Mouse (Mus musculus) embryonic facial prominence, embryonic 11.5 days (tissue): ENCODE measurements around the gene Slc25a47. TPM values are rescaled to one million over a fixed set of nuclear protein-coding genes. Genes with fewer than 3 reads are reported as not detected.

Experiments used
- ATAC-seq: fragments of 200-750 bp; cut with Nextera tagmentation; replicated peaks from 2 replicates; pipeline ENCODE4 v1.8.0; 2017; ENCODE audit warnings: low read depth; ENCODE audit not compliant: insufficient number of reproducible peaks, low FRiP score, low TSS enrichment
- DNase-seq: peaks from one replicate; pipeline ENCODE4 v3.0.0-alpha.2; 2015; ENCODE audit warnings: low spot score
- H3K27ac ChIP-seq: fragments of 300-500 bp; sonication (generic); replicated peaks from 2 replicates; pipeline ENCODE4 v1.5.1; 2014; ENCODE audit warnings: mild to moderate bottlenecking, low read depth, low read length, control low read depth
- H3K27me3 ChIP-seq: fragments of 300-500 bp; sonication (generic); 2 replicates; pipeline ENCODE4 v1.6.1; 2014; ENCODE audit warnings: mild to moderate bottlenecking, low read length, moderate library complexity, mixed read lengths; ENCODE audit not compliant: control insufficient read depth, insufficient read depth
- H3K36me3 ChIP-seq: fragments of 300-500 bp; sonication (generic); replicated peaks from 2 replicates; pipeline ENCODE4 v1.6.1; 2014; ENCODE audit warnings: low read depth, mild to moderate bottlenecking, low read length, moderate library complexity, mixed read lengths; ENCODE audit not compliant: control insufficient read depth, insufficient read depth
- H3K4me1 ChIP-seq: fragments of 300-500 bp; sonication (generic); 2 replicates; pipeline ENCODE4 v1.6.1; 2014; ENCODE audit warnings: low read length, mixed read lengths; ENCODE audit not compliant: control insufficient read depth, insufficient read depth
- H3K4me2 ChIP-seq: fragments of 300-500 bp; sonication (generic); 2 replicates; pipeline ENCODE4 v1.6.1; 2014; ENCODE audit warnings: low read depth, mild to moderate bottlenecking, control low read depth, low read length, moderate library complexity
- H3K4me3 ChIP-seq: fragments of 300-500 bp; sonication (generic); 2 replicates; pipeline ENCODE4 v1.5.1; 2014; ENCODE audit warnings: low read depth, low read length, control low read depth
- H3K9ac ChIP-seq: fragments of 300-500 bp; sonication (generic); replicated peaks from 2 replicates; pipeline ENCODE4 v1.6.1; 2014; ENCODE audit warnings: mild to moderate bottlenecking, control low read depth, low read length
- H3K9me3 ChIP-seq: fragments of 300-500 bp; sonication (generic); replicated peaks from 2 replicates; pipeline ENCODE4 v1.6.1; 2016; ENCODE audit warnings: mild to moderate bottlenecking, low read length, inconsistent platforms, mixed read lengths; ENCODE audit not compliant: control insufficient read depth
- WGBS: fragments of 180-500 bp; shearing (Covaris S2); extraction: QIAGEN DNeasy Blood & Tissue Kit; methylation state at CpG from one replicate; pipeline ENCODE4 v1.1.7; 2014; 5-methylcytosine and 5-hydroxymethylcytosine counted together
- polyA plus RNA-seq: library from polyadenylated mRNA; unstranded; fragments of >200 nt; fragmentation: Nextera tagmentation; extraction: Ambion mirVana; gene quantifications from 2 replicates; pipeline ENCODE4 v1.2.1, GENCODE M21; 2014

The Slc25a47 gene
- 11.8 and 13.2 TPM in 2 replicates for polyA plus RNA-seq

DNA sequence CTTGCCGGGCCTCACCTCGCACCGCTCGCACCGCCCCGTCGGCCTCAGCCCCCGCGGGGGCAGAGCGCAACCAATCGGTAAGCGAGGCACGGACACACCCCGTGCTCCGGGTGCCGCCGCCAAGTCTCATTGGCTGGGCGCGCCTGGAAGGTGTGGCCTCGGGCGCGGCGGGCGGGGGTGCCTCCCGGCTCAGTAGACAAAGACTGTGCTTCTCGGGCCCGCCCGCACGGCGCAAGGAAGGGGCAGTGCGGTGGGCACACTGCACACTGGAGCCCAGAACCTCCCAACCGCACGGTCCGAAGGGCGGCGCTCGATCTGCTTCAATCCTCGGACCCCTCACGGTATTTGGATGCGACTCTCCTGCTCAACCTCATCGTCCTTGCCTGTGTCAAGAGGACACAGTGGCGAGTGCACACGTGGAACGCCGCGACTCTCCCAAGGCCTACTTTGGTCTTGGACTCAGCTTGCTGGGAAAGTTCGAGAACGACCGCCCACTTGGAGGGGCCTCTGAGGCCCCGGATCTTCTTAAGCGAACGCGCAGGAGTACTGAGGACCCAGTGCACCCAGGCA lies at the start of gene Slc25a47, which contains the start of gene Slc25a29:
Gene Slc25a47, plus strand, starts transcription at position 207 of the 570 bp plus-strand sequence.
Gene Slc25a29, minus strand, starts transcription at position 44 of the 570 bp plus-strand sequence.
- peak within 1 kb of the TSS; percentile 92 for H3K4me2 ChIP-seq
- peak within 1 kb of the TSS; percentile 37 for H3K27ac ChIP-seq
- H3K4me1 ChIP-seq: peaks cover 3% of the 10 kb centered on the region; the same call in 1 of the 2 replicates
- no peaks in the 10 kb centered on the region for H3K9me3 ChIP-seq
- DNase-seq: peak; percentile 97
- H3K9ac ChIP-seq: peak within 1 kb of the TSS; percentile 76
- H3K4me3 ChIP-seq: peak within 1 kb of the TSS; percentile 58
- no peaks in the 10 kb centered on the region for H3K36me3 ChIP-seq
- peak; percentile 99 for ATAC-seq
- under 1% methylated on average over 51 of the region's 53 CpGs for WGBS
- H3K27me3 ChIP-seq: no peaks in the 10 kb centered on the region

GRCm38 (mm10) chr12:108787329-108787728 lies 48.5 kb upstream of the Slc25a47 start:
- Histone ChIP-seq H3K9me3 (no peaks in the 10 kb centered on the region), H3K4me3 (no peak overlapping the region), H3K36me3 (no peaks in the 10 kb centered on the region), H3K27me3 (no peaks in the 10 kb centered on the region), H3K4me1 (peaks cover 3% of the 10 kb centered on the region; the same call in 1 of the 2 replicates), H3K4me2 (no peak overlapping the region), H3K9ac (no peak overlapping the region), H3K27ac (no peak overlapping the region)
- ATAC-seq: no peak
- DNase-seq: no peak
- 89% methylated on average over 2 of the region's 2 CpGs for WGBS

- peak overlapping the region; percentile 34 for H3K4me2 ChIP-seq
- H3K27ac ChIP-seq: peak overlapping the region; percentile 99
- H3K36me3 ChIP-seq: no peaks in the 10 kb centered on the region
- peak overlapping the region; percentile 83 for H3K9ac ChIP-seq
- peak overlapping the region; percentile 99 for H3K4me3 ChIP-seq
- peak; percentile 88 for DNase-seq
- H3K9me3 ChIP-seq: no peaks in the 10 kb centered on the region
- peaks cover 5% of the 10 kb centered on the region; the same call in 1 of the 2 replicates for H3K4me1 ChIP-seq
- 0 out of 2 replicates have a peak, but pooled peaks have one; percentile 1 for ATAC-seq
- WGBS: under 1% methylated on average over 52 of the region's 52 CpGs
- no peaks in the 10 kb centered on the region for H3K27me3 ChIP-seq
Observed at GRCm38 (mm10) chr12:108792152-108792545, 43.7 kb upstream of the Slc25a47 start.

DNA sequence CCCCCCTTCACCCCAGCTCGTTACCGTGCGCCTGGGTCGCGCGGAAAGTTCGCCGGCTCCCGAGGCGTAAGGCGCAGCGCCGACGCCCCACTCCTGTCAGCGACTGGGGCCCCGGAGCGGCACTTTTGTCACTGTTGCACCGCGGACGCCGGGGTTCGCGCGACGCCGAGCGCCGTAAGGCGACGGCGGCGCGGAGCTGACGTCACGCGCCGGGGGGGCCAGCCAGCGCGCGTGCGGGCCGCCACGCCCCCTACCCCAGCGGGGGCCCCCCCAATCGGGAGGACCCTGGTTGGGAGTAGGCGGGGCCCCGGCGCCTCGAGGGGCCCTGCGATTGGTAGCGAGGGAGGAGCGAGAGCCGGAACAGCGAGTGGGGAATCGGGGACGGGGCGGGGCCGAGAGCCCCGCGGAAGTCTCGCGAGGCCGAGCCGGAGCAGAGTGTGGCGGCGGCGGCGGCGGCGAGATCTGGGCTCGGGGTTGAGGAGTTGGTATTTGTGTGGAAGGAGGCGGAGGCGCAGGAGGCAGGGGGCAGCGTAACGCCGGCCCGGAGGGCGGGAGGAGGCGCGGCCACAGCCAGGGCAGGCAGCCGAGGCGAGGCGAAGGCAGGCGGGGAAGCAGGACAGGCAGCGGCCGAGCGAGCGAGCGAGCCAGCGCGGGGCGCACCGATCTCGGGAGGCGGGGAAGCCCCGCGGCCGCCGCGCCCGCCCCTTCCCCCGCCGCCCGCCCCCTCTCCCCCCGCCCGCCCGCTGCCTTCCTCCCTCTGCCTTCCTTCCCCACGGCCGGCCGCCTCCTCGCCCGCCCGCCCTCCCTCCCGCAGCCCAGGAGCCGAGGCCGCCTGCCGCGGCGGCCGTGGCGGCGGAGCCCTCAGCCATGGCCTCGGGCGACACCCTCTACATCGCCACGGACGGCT lies 43.0 kb upstream of the Slc25a47 start, which contains the start of gene Yy1:
Gene Yy1, plus strand, starts transcription at position 428 of the 907 bp plus-strand sequence.
- Histone ChIP-seq H3K4me1 (peaks cover 5% of the 10 kb centered on the region; the same call in 1 of the 2 replicates), H3K4me2 (peak within 1 kb of the TSS; percentile 36), H3K9me3 (no peaks in the 10 kb centered on the region), H3K27ac (peak within 1 kb of the TSS; percentile 99), H3K9ac (peak within 1 kb of the TSS; percentile 91), H3K4me3 (peak within 1 kb of the TSS; percentile 99), H3K36me3 (no peaks in the 10 kb centered on the region), H3K27me3 (no peaks in the 10 kb centered on the region)
- peak; percentile 98 for DNase-seq
- peak; percentile 91 for ATAC-seq
- under 1% methylated on average over 86 of the region's 127 CpGs for WGBS

DNA sequence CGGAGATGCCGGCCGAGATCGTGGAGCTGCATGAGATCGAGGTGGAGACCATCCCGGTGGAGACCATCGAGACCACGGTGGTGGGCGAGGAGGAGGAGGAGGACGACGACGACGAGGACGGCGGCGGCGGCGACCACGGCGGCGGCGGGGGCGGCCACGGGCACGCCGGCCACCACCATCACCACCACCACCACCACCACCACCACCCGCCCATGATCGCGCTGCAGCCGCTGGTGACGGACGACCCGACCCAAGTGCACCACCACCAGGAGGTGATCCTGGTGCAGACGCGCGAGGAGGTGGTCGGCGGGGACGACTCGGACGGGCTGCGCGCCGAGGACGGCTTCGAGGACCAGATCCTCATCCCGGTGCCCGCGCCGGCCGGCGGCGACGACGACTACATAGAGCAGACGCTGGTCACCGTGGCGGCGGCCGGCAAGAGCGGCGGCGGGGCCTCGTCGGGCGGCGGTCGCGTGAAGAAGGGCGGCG lies 42.3 kb upstream of the Slc25a47 start:
- H3K4me1 ChIP-seq: peaks cover 5% of the 10 kb centered on the region; the same call in 1 of the 2 replicates
- peak overlapping the region; percentile 99 for H3K27ac ChIP-seq
- H3K9me3 ChIP-seq: no peaks in the 10 kb centered on the region
- DNase-seq (no peak), ATAC-seq (no peak)
- no peaks in the 10 kb centered on the region for H3K36me3 ChIP-seq
- peak overlapping the region; percentile 91 for H3K9ac ChIP-seq
- no peaks in the 10 kb centered on the region for H3K27me3 ChIP-seq
- WGBS: 1% methylated on average over 42 of the region's 71 CpGs
- peak overlapping the region; percentile 99 for H3K4me3 ChIP-seq
- peak overlapping the region; percentile 36 for H3K4me2 ChIP-seq

GRCm38 (mm10) chr12:108794078-108794711 lies 41.7 kb upstream of the Slc25a47 start:
- H3K9ac ChIP-seq: peak overlapping the region; percentile 91
- H3K27me3 ChIP-seq: no peaks in the 10 kb centered on the region
- peaks cover 5% of the 10 kb centered on the region; the same call in 1 of the 2 replicates for H3K4me1 ChIP-seq
- peak overlapping the region; percentile 60 for H3K4me2 ChIP-seq
- H3K36me3 ChIP-seq: no peaks in the 10 kb centered on the region
- peak; percentile 63 for ATAC-seq
- WGBS: under 1% methylated on average over 65 of the region's 94 CpGs
- H3K4me3 ChIP-seq: peak overlapping the region; percentile 99
- peak overlapping the region; percentile 99 for H3K27ac ChIP-seq
- DNase-seq: peak; percentile 90
- no peaks in the 10 kb centered on the region for H3K9me3 ChIP-seq

GRCm38 (mm10) chr12:108794979-108795537 lies 40.8 kb upstream of the Slc25a47 start:
- whole genome bisulfite sequencing: 23% methylated on average over 9 of the region's 9 CpGs
- Histone ChIP-seq H3K4me1 (peaks cover 5% of the 10 kb centered on the region; the same call in 1 of the 2 replicates), H3K9me3 (no peaks in the 10 kb centered on the region), H3K36me3 (no peaks in the 10 kb centered on the region), H3K27me3 (no peaks in the 10 kb centered on the region), H3K4me2 (peak overlapping the region; percentile 60), H3K4me3 (peak overlapping the region; percentile 99), H3K9ac (peak overlapping the region; percentile 91), H3K27ac (no peak overlapping the region)
- peak; percentile 10 for DNase-seq
- ATAC-seq: no peak
